Mouse (Mus musculus) neural tube, embryonic 11.5 days (tissue): Measurements from ENCODE around the gene Hnrnpab. TPM values are rescaled to one million over a fixed set of nuclear protein-coding genes. Genes with fewer than 3 reads are reported as not detected.

Experiments used
- ATAC-seq: fragments of 200-750 bp; cut with Nextera tagmentation; 2 replicates; pipeline ENCODE4 v1.8.0; 2017; ENCODE audit warnings: moderate number of reproducible peaks, mild to moderate bottlenecking, moderate TSS enrichment, moderate library complexity; ENCODE audit not compliant: insufficient read depth, low FRiP score, low TSS enrichment
- DNase-seq: peaks from one replicate; pipeline ENCODE4 v3.0.0-alpha.2; 2015; ENCODE audit warnings: low spot score
- H3K27ac ChIP-seq: fragments of 300-500 bp; sonication (generic); 2 replicates; pipeline ENCODE4 v1.5.1; 2014; ENCODE audit warnings: low read depth, mild to moderate bottlenecking, low read length
- H3K27me3 ChIP-seq: fragments of 300-500 bp; sonication (generic); 2 replicates; pipeline ENCODE4 v1.6.1; 2014; ENCODE audit warnings: mild to moderate bottlenecking, low read length, mixed read lengths; ENCODE audit not compliant: control insufficient read depth, insufficient read depth
- H3K36me3 ChIP-seq: fragments of 300-500 bp; sonication (generic); 2 replicates; pipeline ENCODE4 v1.6.1; 2014; ENCODE audit warnings: mild to moderate bottlenecking, low read length, moderate library complexity, mixed read lengths; ENCODE audit not compliant: control insufficient read depth, insufficient read depth
- H3K4me1 ChIP-seq: fragments of 300-500 bp; sonication (generic); 2 replicates; pipeline ENCODE4 v1.6.1; 2014; ENCODE audit warnings: low read length, mixed read lengths; ENCODE audit not compliant: control insufficient read depth, insufficient read depth
- H3K4me2 ChIP-seq: fragments of 300-500 bp; sonication (generic); 2 replicates; pipeline ENCODE4 v1.6.1; 2014; ENCODE audit warnings: low read depth, mild to moderate bottlenecking, moderate library complexity
- H3K4me3 ChIP-seq: fragments of 300-500 bp; sonication (generic); 2 replicates; pipeline ENCODE4 v1.5.1; 2014; ENCODE audit warnings: low read depth, low read length
- H3K9ac ChIP-seq: fragments of 300-500 bp; sonication (generic); 2 replicates; pipeline ENCODE4 v1.6.1; 2014; ENCODE audit warnings: mild to moderate bottlenecking, low read length
- H3K9me3 ChIP-seq: fragments of 300-500 bp; sonication (generic); 2 replicates; pipeline ENCODE4 v1.6.1; 2016; ENCODE audit warnings: low read length; ENCODE audit not compliant: control insufficient read depth
- WGBS: fragments of 180-500 bp; shearing (Covaris S2); extraction: QIAGEN DNeasy Blood & Tissue Kit; methylation state at CpG from one replicate; pipeline ENCODE4 v1.1.7; 2014; 5-methylcytosine and 5-hydroxymethylcytosine counted together
- polyA plus RNA-seq: library from polyadenylated mRNA; unstranded; fragments of >200 nt; fragmentation: Nextera tagmentation; extraction: Ambion mirVana; gene quantifications from 2 replicates; pipeline ENCODE4 v1.2.1, GENCODE M21; 2014

Hnrnpab gene
- polyA plus RNA-seq, 1 experiment from 2014 or later, result 764 TPM

DNA sequence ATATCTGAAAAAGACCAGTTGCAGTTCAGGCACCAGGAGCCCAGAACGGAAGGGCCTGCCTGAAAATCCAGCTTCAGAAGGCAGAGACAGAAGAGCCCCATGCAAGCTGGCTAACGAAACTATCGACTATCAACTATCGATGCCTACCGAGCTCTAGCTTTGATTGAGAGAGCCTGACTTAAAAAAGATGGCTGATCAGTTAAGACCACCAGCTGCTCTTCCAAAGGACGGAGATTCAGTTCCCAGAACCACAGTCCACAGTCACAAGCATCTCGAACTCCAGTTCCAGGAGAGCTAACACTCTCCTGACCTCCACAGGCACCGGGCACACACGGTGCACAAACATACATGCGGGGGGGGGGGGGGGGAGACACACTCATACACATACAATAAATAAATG lies 52.1 kb downstream of the Hnrnpab start:
- DNase-seq (no peak), ATAC-seq (no peak)
- WGBS, result 78% methylated on average over 9 of the region's 10 CpGs
- H3K9me3 ChIP-seq, result no peaks in the 10 kb centered on the region
- no peak overlapping the region for H3K9ac ChIP-seq
- no peak overlapping the region for H3K4me3 ChIP-seq
- no peak overlapping the region for H3K27ac ChIP-seq
- H3K36me3 ChIP-seq, result no peaks in the 10 kb centered on the region
- H3K27me3 ChIP-seq, result no peaks in the 10 kb centered on the region
- H3K4me2 ChIP-seq, result no peak overlapping the region
- no peaks in the 10 kb centered on the region for H3K4me1 ChIP-seq

GRCm38 (mm10) chr11:51552091-51552490 lies 54.6 kb downstream of the Hnrnpab start:
- Histone ChIP-seq H3K36me3 (no peaks in the 10 kb centered on the region), H3K27ac (no peak overlapping the region), H3K4me2 (no peak overlapping the region), H3K9ac (no peak overlapping the region), H3K27me3 (no peaks in the 10 kb centered on the region), H3K9me3 (no peaks in the 10 kb centered on the region), H3K4me1 (no peaks in the 10 kb centered on the region), H3K4me3 (no peak overlapping the region)
- DNase-seq (no peak), ATAC-seq (no peak)
- 75% methylated on average over 3 of the region's 3 CpGs for WGBS

DNA sequence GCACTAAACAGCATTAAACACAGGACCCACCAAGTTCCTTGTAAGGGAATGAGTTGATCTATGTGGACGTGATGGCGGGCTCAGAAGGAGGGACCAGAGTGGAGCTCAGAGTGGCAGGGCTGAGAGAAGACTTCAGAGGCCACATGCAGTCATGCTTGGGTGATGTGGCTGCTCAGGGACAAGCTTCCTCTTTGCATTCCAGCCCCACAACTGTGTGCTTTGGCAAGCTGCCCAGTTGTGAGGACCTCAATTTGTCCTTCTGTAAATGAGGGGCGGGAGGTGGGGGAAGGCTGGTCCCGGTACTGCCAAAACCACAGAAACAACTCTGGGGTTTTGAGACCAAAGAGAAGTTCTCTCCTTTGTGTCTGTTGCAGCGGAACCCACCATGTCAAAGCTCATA lies 55.4 kb downstream of the Hnrnpab start:
- WGBS, result 79% methylated on average over 5 of the region's 5 CpGs
- H3K27me3 ChIP-seq, result no peaks in the 10 kb centered on the region
- no peak for ATAC-seq
- H3K9me3 ChIP-seq, result no peaks in the 10 kb centered on the region
- H3K36me3 ChIP-seq, result no peaks in the 10 kb centered on the region
- H3K4me2 ChIP-seq, result no peak overlapping the region
- DNase-seq, result peak; percentile 38
- no peak overlapping the region for H3K9ac ChIP-seq
- no peak overlapping the region for H3K4me3 ChIP-seq
- no peaks in the 10 kb centered on the region for H3K4me1 ChIP-seq
- no peak overlapping the region for H3K27ac ChIP-seq

Other genes starting within 250 kb of the Hnrnpab start
- gene Phykpl, start 22.1 kb downstream of the Hnrnpab start, polyA plus RNA-seq, result 10.1 and 11.0 TPM in 2 replicates
- 155 and 168 TPM in 2 replicates for gene Nhp2, start 12.9 kb upstream of the Hnrnpab start, polyA plus RNA-seq
- gene Rmnd5b, start 29.0 kb upstream of the Hnrnpab start, polyA plus RNA-seq, result 51.2 and 52.6 TPM in 2 replicates
- 12.2 and 13.5 TPM in 2 replicates for gene N4bp3, start 44.0 kb upstream of the Hnrnpab start, polyA plus RNA-seq
- 0.74 and 1.4 TPM in 2 replicates for gene D930048N14Rik, start 44.1 kb upstream of the Hnrnpab start, polyA plus RNA-seq
- gene 0610009B22Rik, start 82.0 kb upstream of the Hnrnpab start, polyA plus RNA-seq, result 88.7 and 99.1 TPM in 2 replicates
- 14.1 and 14.9 TPM in 2 replicates for gene Sec24a, start 156.8 kb upstream of the Hnrnpab start, polyA plus RNA-seq
- gene Sar1b, start 156.8 kb upstream of the Hnrnpab start, polyA plus RNA-seq, result 124 and 126 TPM in 2 replicates